Mouse (Mus musculus): Measurements from ENCODE around the gene Dhx34. TPM values are rescaled to one million over a fixed set of nuclear protein-coding genes. Genes with fewer than 3 reads are reported as not detected.

The Dhx34 gene
- polyA plus RNA-seq, 1 experiment from 2014 or later = 10.5 TPM

GRCm38 (mm10) chr7:16250687-16251086, 28.9 kb upstream of the Dhx34 start:
- Histone ChIP-seq H3K27me3 (replicated peaks) (no peaks in the 10 kb centered on the region), H3K9ac (no peak overlapping the region), H3K36me3 (no peaks in the 10 kb centered on the region), H3K4me3 (no peak overlapping the region), H3K9me3 (no peaks in the 10 kb centered on the region), H3K27ac (replicated peaks) (no peak overlapping the region), H3K4me2 (no peak overlapping the region), H3K4me1 (no peaks in the 10 kb centered on the region)
- 79% methylated on average over 5 of the region's 5 CpGs for WGBS
- ATAC-seq (ENCODE audit: extremely low read depth, insufficient number of reproducible peaks, low FRiP score, low TSS enrichment) = no peak

DNA sequence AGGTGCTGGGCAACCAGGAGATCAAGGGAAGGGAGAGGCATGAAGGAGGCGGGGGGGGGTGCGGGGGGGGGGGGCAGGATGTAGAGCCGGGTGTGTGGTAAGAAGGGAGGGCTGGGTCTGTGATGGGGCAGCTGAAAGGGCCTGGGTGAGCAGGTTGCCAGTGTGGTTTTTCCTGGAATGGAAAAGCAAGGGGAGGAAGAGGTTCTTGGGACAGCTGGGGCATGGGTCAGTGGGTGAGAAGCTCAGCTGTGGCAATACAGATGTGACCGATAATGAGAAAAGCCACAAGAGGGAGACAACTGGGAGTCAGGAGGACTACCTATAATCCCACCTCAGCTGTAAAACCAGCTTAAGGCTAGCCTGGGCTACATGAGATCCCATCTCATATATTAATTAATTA, 24.1 kb upstream of the Dhx34 start:
- Histone ChIP-seq H3K27ac (replicated peaks) (no peak overlapping the region), H3K9ac (no peak overlapping the region), H3K4me1 (peaks cover 6% of the 10 kb centered on the region; the same call in 1 of the 2 replicates), H3K4me3 (no peak overlapping the region), H3K9me3 (no peaks in the 10 kb centered on the region), H3K4me2 (no peak overlapping the region), H3K27me3 (replicated peaks) (no peaks in the 10 kb centered on the region), H3K36me3 (no peaks in the 10 kb centered on the region)
- no peak for ATAC-seq (ENCODE audit: extremely low read depth, insufficient number of reproducible peaks, low FRiP score, low TSS enrichment)
- WGBS = 29% methylated on average over 3 of the region's 4 CpGs

DNA sequence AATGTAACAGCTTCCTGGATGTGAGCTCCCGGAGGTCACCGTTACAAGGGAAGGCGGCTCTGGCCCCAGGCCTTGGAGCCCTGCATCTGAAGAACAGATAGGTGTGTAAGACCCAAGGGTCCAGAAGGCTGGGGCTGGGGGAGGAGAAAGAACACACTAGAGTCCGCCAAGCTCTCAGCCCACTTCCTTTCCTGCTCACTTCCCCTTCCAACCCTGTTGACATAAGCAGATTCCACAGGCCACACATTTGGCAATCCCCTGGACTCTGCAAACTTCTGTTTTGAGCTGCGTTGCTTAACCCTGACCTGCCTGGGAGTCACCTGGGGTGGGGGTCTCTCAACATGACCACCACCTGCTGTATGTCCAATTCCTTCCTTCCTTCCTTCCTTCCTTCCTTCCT, 22.2 kb upstream of the Dhx34 start, which contains the start of gene C5ar2:
C5ar2 (minus strand) TSS at position 88 of the 400 bp plus-strand sequence.
- Histone ChIP-seq H3K4me1 (peaks cover 15% of the 10 kb centered on the region), H3K4me3 (no peak within 1 kb of the TSS), H3K27ac (replicated peaks) (peak within 1 kb of the TSS; percentile 54; the same call in 1 of the 2 replicates), H3K36me3 (no peaks in the 10 kb centered on the region), H3K4me2 (no peak within 1 kb of the TSS), H3K27me3 (replicated peaks) (no peaks in the 10 kb centered on the region), H3K9me3 (no peaks in the 10 kb centered on the region), H3K9ac (no peak within 1 kb of the TSS)
- WGBS = 54% methylated on average over 5 of the region's 5 CpGs
- ATAC-seq (ENCODE audit: extremely low read depth, insufficient number of reproducible peaks, low FRiP score, low TSS enrichment) = no peak

DNA sequence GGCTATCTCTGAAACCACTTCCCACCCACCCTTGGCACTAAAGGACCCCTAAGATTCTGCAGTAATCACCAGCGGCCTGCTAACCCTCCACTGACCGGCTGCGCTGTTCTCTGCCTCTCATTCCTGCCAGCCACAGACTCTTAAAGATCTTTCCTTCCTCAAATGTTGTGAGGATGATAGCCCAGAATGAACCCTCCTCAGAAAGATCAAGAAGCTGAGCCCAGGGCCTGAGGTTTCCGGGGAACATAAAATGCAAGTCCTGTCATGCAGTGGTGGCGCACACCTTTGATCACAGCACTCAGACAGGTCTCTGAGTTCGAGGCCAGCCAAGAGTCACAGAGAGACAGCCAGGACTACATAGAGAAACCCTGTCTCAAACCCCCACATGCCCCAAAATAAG, 20.4 kb upstream of the Dhx34 start:
- Histone ChIP-seq H3K27me3 (replicated peaks) (no peaks in the 10 kb centered on the region), H3K27ac (replicated peaks) (0 out of 2 replicates have a peak overlapping the region, but pooled peaks have one; percentile 20), H3K9ac (no peak overlapping the region; the same call in 1 of the 2 replicates), H3K36me3 (no peaks in the 10 kb centered on the region), H3K4me1 (peaks cover 15% of the 10 kb centered on the region), H3K4me3 (no peak overlapping the region), H3K4me2 (no peak overlapping the region), H3K9me3 (no peaks in the 10 kb centered on the region)
- 62% methylated on average over 6 of the region's 6 CpGs for WGBS
- no peak for ATAC-seq (ENCODE audit: extremely low read depth, insufficient number of reproducible peaks, low FRiP score, low TSS enrichment)

- ATAC-seq (ENCODE audit: extremely low read depth, insufficient number of reproducible peaks, low FRiP score, low TSS enrichment) = no peak
- no peaks in the 10 kb centered on the region for H3K9me3 ChIP-seq
- peaks cover 15% of the 10 kb centered on the region for H3K4me1 ChIP-seq
- H3K4me2 ChIP-seq = no peak overlapping the region
- H3K4me3 ChIP-seq = no peak overlapping the region
- H3K27me3 ChIP-seq (replicated peaks) = no peaks in the 10 kb centered on the region
- peak overlapping the region; percentile 1; the same call in 1 of the 2 replicates for H3K9ac ChIP-seq
- WGBS = 43% methylated on average over 11 of the region's 11 CpGs
- H3K36me3 ChIP-seq = no peaks in the 10 kb centered on the region
- H3K27ac ChIP-seq (replicated peaks) = 0 out of 2 replicates have a peak overlapping the region, but pooled peaks have one; percentile 20
Observed at GRCm38 (mm10) chr7:16241787-16242186, 19.9 kb upstream of the Dhx34 start.

GRCm38 (mm10) chr7:16240978-16241303, 19.1 kb upstream of the Dhx34 start:
- Histone ChIP-seq H3K36me3 (no peaks in the 10 kb centered on the region), H3K27ac (replicated peaks) (0 out of 2 replicates have a peak overlapping the region, but pooled peaks have one; percentile 20), H3K9me3 (no peaks in the 10 kb centered on the region), H3K4me2 (no peak overlapping the region), H3K4me3 (no peak overlapping the region), H3K9ac (no peak overlapping the region), H3K4me1 (peaks cover 15% of the 10 kb centered on the region), H3K27me3 (replicated peaks) (no peaks in the 10 kb centered on the region)
- 87% methylated on average over 1 of the region's 1 CpGs for WGBS
- no peak for ATAC-seq (ENCODE audit: extremely low read depth, insufficient number of reproducible peaks, low FRiP score, low TSS enrichment)

- Histone ChIP-seq H3K27me3 (replicated peaks) (no peaks in the 10 kb centered on the region), H3K4me3 (no peak overlapping the region), H3K4me2 (peak overlapping the region; percentile 43), H3K9ac (no peak overlapping the region), H3K9me3 (no peaks in the 10 kb centered on the region), H3K36me3 (no peaks in the 10 kb centered on the region), H3K27ac (replicated peaks) (0 out of 2 replicates have a peak overlapping the region, but pooled peaks have one; percentile 61), H3K4me1 (peaks cover 15% of the 10 kb centered on the region)
- no peak for ATAC-seq (ENCODE audit: extremely low read depth, insufficient number of reproducible peaks, low FRiP score, low TSS enrichment)
- 64% methylated on average over 7 of the region's 7 CpGs for WGBS
Observed at GRCm38 (mm10) chr7:16240281-16240977, 18.6 kb upstream of the Dhx34 start.

DNA sequence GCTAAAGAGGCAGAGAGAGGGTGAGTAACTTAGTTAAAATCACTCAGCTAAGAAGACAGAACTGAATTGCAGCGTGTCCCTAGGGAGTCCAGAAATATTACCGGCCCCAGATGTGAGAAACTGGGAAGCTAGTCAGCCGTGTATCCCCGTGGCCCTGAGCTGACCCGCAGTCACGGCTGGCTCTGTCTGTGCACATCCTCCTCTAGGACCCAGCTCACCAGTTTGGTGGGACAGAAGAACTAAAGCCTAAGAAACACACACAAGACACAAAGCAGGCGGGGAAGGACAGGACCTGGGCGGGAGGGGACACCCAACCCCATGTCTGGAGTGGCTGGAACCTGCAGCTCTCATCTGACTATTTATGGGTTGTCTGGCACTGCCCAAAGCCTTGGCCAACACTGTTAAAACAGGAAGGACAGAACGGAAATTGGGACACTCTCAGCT, 17.7 kb upstream of the Dhx34 start:
- 0 out of 2 replicates have a peak overlapping the region, but pooled peaks have one; percentile 7 for H3K9ac ChIP-seq
- no peaks in the 10 kb centered on the region for H3K9me3 ChIP-seq
- H3K27ac ChIP-seq (replicated peaks) = peak overlapping the region; percentile 61
- no peaks in the 10 kb centered on the region for H3K36me3 ChIP-seq
- peaks cover 15% of the 10 kb centered on the region for H3K4me1 ChIP-seq
- no peak for ATAC-seq (ENCODE audit: extremely low read depth, insufficient number of reproducible peaks, low FRiP score, low TSS enrichment)
- peak overlapping the region; percentile 43 for H3K4me2 ChIP-seq
- WGBS = 50% methylated on average over 9 of the region's 9 CpGs
- H3K4me3 ChIP-seq = 0 out of 2 replicates have a peak overlapping the region, but pooled peaks have one; percentile 6
- H3K27me3 ChIP-seq (replicated peaks) = no peaks in the 10 kb centered on the region

DNA sequence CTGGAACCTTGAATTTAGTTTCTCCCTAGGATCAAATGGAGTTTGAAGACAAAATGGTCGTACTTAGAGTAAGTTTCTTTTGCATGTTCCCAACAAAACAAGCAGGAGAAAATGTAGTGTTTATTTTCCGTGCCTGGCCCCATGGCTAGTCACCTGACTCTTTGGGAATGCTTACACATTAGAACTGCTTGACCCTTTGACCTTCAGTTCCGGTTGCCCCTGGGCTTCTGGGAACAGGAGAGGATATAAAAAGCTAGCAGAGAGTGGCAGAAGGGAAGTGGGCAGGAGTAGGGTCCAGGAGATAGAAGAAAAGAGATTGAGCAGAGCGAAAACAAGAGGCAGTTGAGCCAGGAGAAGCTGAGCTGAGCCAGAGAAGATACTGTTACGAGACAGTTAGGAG, 8.0 kb upstream of the Dhx34 start:
- H3K4me3 ChIP-seq = no peak overlapping the region
- H3K9me3 ChIP-seq = peaks cover 6% of the 10 kb centered on the region
- H3K4me1 ChIP-seq = peaks cover 11% of the 10 kb centered on the region
- peaks cover 9% of the 10 kb centered on the region for H3K27me3 ChIP-seq (replicated peaks)
- no peaks in the 10 kb centered on the region for H3K36me3 ChIP-seq
- peak overlapping the region; percentile 38 for H3K27ac ChIP-seq (replicated peaks)
- WGBS = 25% methylated on average over 5 of the region's 5 CpGs
- H3K9ac ChIP-seq = no peak overlapping the region
- no peak for ATAC-seq (ENCODE audit: extremely low read depth, insufficient number of reproducible peaks, low FRiP score, low TSS enrichment)
- H3K4me2 ChIP-seq = no peak overlapping the region

- WGBS = 88% methylated on average over 9 of the region's 9 CpGs
- Histone ChIP-seq H3K9me3 (no peaks in the 10 kb centered on the region), H3K27ac (replicated peaks) (no peak overlapping the region), H3K9ac (no peak overlapping the region), H3K36me3 (peaks cover 94% of the 10 kb centered on the region), H3K4me3 (no peak overlapping the region), H3K4me2 (no peak overlapping the region), H3K27me3 (replicated peaks) (no peaks in the 10 kb centered on the region), H3K4me1 (no peaks in the 10 kb centered on the region)
- no peak for ATAC-seq (ENCODE audit: extremely low read depth, insufficient number of reproducible peaks, low FRiP score, low TSS enrichment)
Observed at GRCm38 (mm10) chr7:16213986-16214385, 7.9 kb downstream of the Dhx34 start.

DNA sequence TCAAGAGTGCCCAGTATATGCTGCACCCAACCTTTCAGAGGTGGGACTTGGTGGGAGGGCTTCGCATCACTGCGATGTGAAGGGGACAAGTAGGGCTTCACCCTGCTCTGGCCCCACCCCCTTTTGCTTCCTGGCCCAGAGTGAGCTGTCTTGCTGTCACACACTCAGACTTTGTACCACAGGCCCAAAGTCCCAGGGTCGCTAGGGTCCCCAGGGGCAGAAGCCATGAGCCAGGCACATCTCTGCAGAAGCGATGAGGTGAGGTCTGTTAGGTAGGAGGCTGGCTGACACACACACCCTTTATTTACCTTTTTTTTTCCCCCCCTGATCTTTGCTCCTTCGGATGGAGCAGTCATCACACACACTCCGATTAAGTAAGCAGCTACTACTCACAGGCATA, 8.6 kb downstream of the Dhx34 start:
- Histone ChIP-seq H3K4me3 (no peak overlapping the region), H3K9ac (no peak overlapping the region), H3K4me1 (no peaks in the 10 kb centered on the region), H3K4me2 (no peak overlapping the region), H3K27me3 (replicated peaks) (no peaks in the 10 kb centered on the region), H3K36me3 (peaks cover 96% of the 10 kb centered on the region), H3K9me3 (no peaks in the 10 kb centered on the region), H3K27ac (replicated peaks) (no peak overlapping the region)
- 92% methylated on average over 6 of the region's 6 CpGs for WGBS
- ATAC-seq (ENCODE audit: extremely low read depth, insufficient number of reproducible peaks, low FRiP score, low TSS enrichment) = no peak

DNA sequence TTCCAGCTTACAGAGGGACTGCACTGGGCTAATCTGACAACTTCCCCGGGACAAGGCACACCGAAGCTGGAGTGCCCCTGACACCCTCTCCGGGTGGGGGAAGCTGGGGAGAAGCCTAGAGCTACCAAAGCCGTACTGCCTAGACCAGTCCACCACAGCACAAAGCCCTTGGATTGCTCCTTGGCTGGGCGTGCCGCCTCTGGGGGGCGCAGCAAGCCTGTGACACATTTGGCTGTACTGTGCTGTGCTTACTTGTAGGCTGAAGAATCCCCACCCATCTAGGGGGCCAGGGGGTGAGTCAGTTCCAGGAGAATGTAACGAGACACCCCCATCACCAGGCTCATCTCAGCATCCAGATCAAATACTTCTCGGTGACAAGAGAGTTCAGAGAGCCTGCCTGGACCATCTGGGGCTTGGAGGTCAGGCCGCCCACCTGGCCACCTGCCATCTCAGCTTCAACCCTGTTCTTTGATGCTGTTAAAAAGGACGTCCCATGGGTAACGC, 10.9 kb downstream of the Dhx34 start:
- H3K4me3 ChIP-seq = no peak overlapping the region
- WGBS = 66% methylated on average over 12 of the region's 12 CpGs
- no peaks in the 10 kb centered on the region for H3K27me3 ChIP-seq (replicated peaks)
- no peaks in the 10 kb centered on the region for H3K9me3 ChIP-seq
- H3K4me2 ChIP-seq = no peak overlapping the region
- H3K4me1 ChIP-seq = no peaks in the 10 kb centered on the region
- H3K9ac ChIP-seq = no peak overlapping the region
- peaks cover 91% of the 10 kb centered on the region for H3K36me3 ChIP-seq
- no peak overlapping the region for H3K27ac ChIP-seq (replicated peaks)
- ATAC-seq (ENCODE audit: extremely low read depth, insufficient number of reproducible peaks, low FRiP score, low TSS enrichment) = no peak
